Mouse (Mus musculus): ENCODE results near the gene Olfr561. TPM values are rescaled to one million over a fixed set of nuclear protein-coding genes. Genes with fewer than 3 reads are reported as not detected.

The Olfr561 gene
- total RNA-seq (2012; rRNA removed) (not detected in 2 replicates), total RNA-seq (2014; rRNA removed) (not detected in 2 replicates), polyA plus RNA-seq (2012; ENCODE audit: insufficient read length, low read depth) (not detected in 2 replicates)

DNA sequence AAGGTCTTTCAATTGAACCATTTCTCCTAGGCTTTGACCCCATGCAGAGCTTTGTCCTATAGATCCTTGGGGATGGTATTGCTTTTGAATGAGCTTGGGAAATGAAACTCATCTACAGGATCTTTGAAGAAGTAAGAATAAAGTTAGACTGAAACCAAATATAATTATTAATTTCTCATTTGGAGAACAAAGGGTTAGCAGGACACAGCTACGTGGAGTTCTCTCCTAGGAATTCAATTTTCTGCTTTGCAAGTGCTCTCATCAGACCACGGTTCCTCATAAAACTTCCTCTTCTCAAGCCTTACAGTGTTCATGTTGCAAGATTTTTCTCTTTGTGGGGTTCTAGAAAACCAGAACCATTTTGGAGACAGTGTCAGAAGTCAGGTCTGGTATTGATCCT is at the start of gene Olfr561:
Olfr561 (plus strand) TSS at position 301 of the 400 bp plus-strand sequence.
- Histone ChIP-seq H3K9me3 (replicated peaks; ENCODE audit: low read length) (no peaks in the 10 kb centered on the region), H3K9ac (ENCODE audit: insufficient read depth, low read depth) (no peak within 1 kb of the TSS), H3K36me3 (replicated peaks in 1 of 2; ENCODE audit: control insufficient read depth in 1 of 2, insufficient read depth in 1 of 2, low read length in 1 of 2) (no peaks in the 10 kb centered on the region), H3K27me3 (replicated peaks) (no peaks in the 10 kb centered on the region), H3K4me3 (replicated peaks in 1 of 3; ENCODE audit: low read depth in 2 of 3, low read length in 2 of 3, poor library complexity in 1 of 3) (no peak within 1 kb of the TSS), H3K4me2 (ENCODE audit: insufficient read depth, low read depth, poor library complexity, severe bottlenecking) (no peak within 1 kb of the TSS), H3K4me1 (ENCODE audit: control insufficient read depth in 1 of 2, insufficient read depth in 2 of 2) (no peaks in the 10 kb centered on the region), H3K27ac (ENCODE audit: insufficient read depth, low read depth) (no peak within 1 kb of the TSS), H3K79me2 (replicated peaks; ENCODE audit: control insufficient read depth, extremely low read depth, insufficient read depth, poor library complexity, severe bottlenecking) (no peaks in the 10 kb centered on the region)
- dilution Hi-C loops (cut with MboI; ENCODE audit: extremely low pct_ligation_motif_present, extremely low pct_unique_long_range_greater_than_20kb, low sequenced_read_pairs), result no loop called here
- no peak for DNase-seq (ENCODE audit: extremely low read depth)
- no peak for TF ChIP-seq EP300 (IDR thresholded peaks at IDR 0.05; ENCODE audit: low read length)
- no peak for TF ChIP-seq MAZ (IDR thresholded peaks at IDR 0.05; ENCODE audit: low read depth, low read length)
- TF ChIP-seq POLR2AphosphoS2 (IDR thresholded peaks at IDR 0.05; ENCODE audit: low read depth, low read length), result no peak
- TF ChIP-seq USF2 (conservative IDR thresholded peaks at IDR 0.05; ENCODE audit: low read depth, low read length), result no peak
- TF ChIP-seq NELFE (IDR thresholded peaks at IDR 0.05; ENCODE audit: low read depth, low read length), result no peak
- no peak for TF ChIP-seq HCFC1 (IDR thresholded peaks at IDR 0.05; ENCODE audit: low read depth, low read length)
- no peak for TF ChIP-seq SIN3A (IDR thresholded peaks at IDR 0.05; ENCODE audit: low read length)
- no peak for TF ChIP-seq ELF1 (IDR thresholded peaks at IDR 0.05; ENCODE audit: low read depth, low read length)
- no peak for TF ChIP-seq SMC3 (IDR thresholded peaks at IDR 0.05; ENCODE audit: low read depth, low read length)
- no peak for TF ChIP-seq TBP (conservative IDR thresholded peaks at IDR 0.05; ENCODE audit: low read depth, low read length)
- no peak for TF ChIP-seq MAFK (IDR thresholded peaks at IDR 0.05; ENCODE audit: insufficient replicate concordance, low read length)
- TF ChIP-seq POLR2A (IDR thresholded peaks at IDR 0.05; ENCODE audit: low read depth, low read length), result no peak
- TF ChIP-seq ZNF384 (IDR thresholded peaks at IDR 0.05; ENCODE audit: low read depth, low read length), result no peak
- TF ChIP-seq JUN (IDR thresholded peaks at IDR 0.05; ENCODE audit: insufficient read depth, low read depth, low read length), result no peak
- TF ChIP-seq MEF2A (IDR thresholded peaks at IDR 0.05; ENCODE audit: borderline replicate concordance, low read depth, low read length), result no peak
- TF ChIP-seq ZKSCAN1 (IDR thresholded peaks at IDR 0.05; ENCODE audit: borderline replicate concordance, low read depth, low read length), result no peak
- TF ChIP-seq JUND (conservative IDR thresholded peaks at IDR 0.05; ENCODE audit: low read depth, low read length), result no peak
- no peak for TF ChIP-seq USF1 (IDR thresholded peaks at IDR 0.05; ENCODE audit: low read depth, low read length)
- no peak for TF ChIP-seq MYC (IDR thresholded peaks at IDR 0.05; ENCODE audit: low read depth, low read length)
- in situ Hi-C loops (cut with MboI; ENCODE audit: low pct_ligation_motif_present, low pct_unique_long_range_greater_than_20kb, low sequenced_read_pairs), result loop anchor here (25.0 kb wide), 1 partner anchor 259 kb away; no protein-coding TSS in a partner anchor

DNA sequence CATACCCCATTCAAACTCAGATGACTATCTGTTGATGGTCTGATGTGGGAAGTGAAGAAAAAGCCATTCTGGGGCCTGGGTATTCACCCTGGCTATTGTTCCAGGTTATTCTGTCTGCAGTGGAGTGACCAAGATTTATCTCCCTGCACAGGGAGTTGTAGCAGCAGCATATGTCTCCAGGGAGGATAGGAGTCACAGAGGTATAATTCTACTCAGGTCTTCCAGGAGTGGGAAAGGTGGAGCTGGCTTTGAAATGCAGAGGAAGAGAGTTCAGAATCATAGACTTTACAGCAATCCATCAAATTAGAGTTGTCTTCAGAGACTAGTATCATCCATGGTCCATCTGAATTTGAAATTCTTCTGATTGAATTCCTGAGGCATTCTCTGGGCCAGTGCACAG is 43.6 kb upstream of the Olfr561 start, which contains the start of gene Olfr559:
Olfr559 (minus strand) TSS at position 101 of the 400 bp plus-strand sequence.
- in situ Hi-C loops (cut with MboI; ENCODE audit: low pct_ligation_motif_present, low pct_unique_long_range_greater_than_20kb, low sequenced_read_pairs) (no loop called here), dilution Hi-C loops (cut with MboI; ENCODE audit: extremely low pct_ligation_motif_present, extremely low pct_unique_long_range_greater_than_20kb, low sequenced_read_pairs) (no loop called here)
- H3K9me3 ChIP-seq (replicated peaks; ENCODE audit: low read length), result no peaks in the 10 kb centered on the region
- no peaks in the 10 kb centered on the region for H3K4me1 ChIP-seq (ENCODE audit: control insufficient read depth in 1 of 2, insufficient read depth in 2 of 2)
- no peak within 1 kb of the TSS for H3K4me3 ChIP-seq (replicated peaks in 1 of 3; ENCODE audit: low read depth in 2 of 3, low read length in 2 of 3, poor library complexity in 1 of 3)
- TF ChIP-seq USF1 (IDR thresholded peaks at IDR 0.05; ENCODE audit: low read depth, low read length), result no peak
- no peak for TF ChIP-seq RAD21 (IDR thresholded peaks at IDR 0.05; ENCODE audit: low read depth, low read length)
- no peak for TF ChIP-seq MAFK (IDR thresholded peaks at IDR 0.05; ENCODE audit: insufficient replicate concordance, low read length)
- TF ChIP-seq TBP (conservative IDR thresholded peaks at IDR 0.05; ENCODE audit: low read depth, low read length), result no peak
- TF ChIP-seq NELFE (IDR thresholded peaks at IDR 0.05; ENCODE audit: low read depth, low read length), result no peak
- no peak for TF ChIP-seq TCF12 (IDR thresholded peaks at IDR 0.05; ENCODE audit: low read depth, low read length)
- no peak for TF ChIP-seq GABPA (IDR thresholded peaks at IDR 0.05; ENCODE audit: insufficient replicate concordance, low read depth, low read length)
- TF ChIP-seq CHD1 (IDR thresholded peaks at IDR 0.05; ENCODE audit: low read depth, low read length), result no peak
- TF ChIP-seq E2F4 (IDR thresholded peaks at IDR 0.05; ENCODE audit: insufficient replicate concordance, low read depth, low read length), result no peak
- TF ChIP-seq CTCF (conservative IDR thresholded peaks at IDR 0.05 in 1 of 2, IDR thresholded peaks at IDR 0.05 in 1 of 2; ENCODE audit: low read depth in 2 of 2, low read length in 2 of 2), result no peak
- TF ChIP-seq POLR2AphosphoS2 (IDR thresholded peaks at IDR 0.05; ENCODE audit: low read depth, low read length), result no peak
- no peak for TF ChIP-seq ETS1 (conservative IDR thresholded peaks at IDR 0.05; ENCODE audit: low read depth, low read length)
- no peak for DNase-seq (ENCODE audit: extremely low read depth)
- H3K79me2 ChIP-seq (replicated peaks; ENCODE audit: control insufficient read depth, extremely low read depth, insufficient read depth, poor library complexity, severe bottlenecking), result no peaks in the 10 kb centered on the region
- H3K27ac ChIP-seq (ENCODE audit: insufficient read depth, low read depth), result no peak within 1 kb of the TSS
- H3K27me3 ChIP-seq (replicated peaks), result no peaks in the 10 kb centered on the region
- H3K36me3 ChIP-seq (replicated peaks in 1 of 2; ENCODE audit: control insufficient read depth in 1 of 2, insufficient read depth in 1 of 2, low read length in 1 of 2), result no peaks in the 10 kb centered on the region
- no peak within 1 kb of the TSS for H3K4me2 ChIP-seq (ENCODE audit: insufficient read depth, low read depth, poor library complexity, severe bottlenecking)
- no peak within 1 kb of the TSS for H3K9ac ChIP-seq (ENCODE audit: insufficient read depth, low read depth)
